Mouse (Mus musculus) right cerebral cortex, postnatal 4 days (tissue): ENCODE measurements around the gene Usp28.
A peak's percentile ranks its signal among the peaks of the same experiment; 100 is the strongest.

Source experiments
- DNase-seq: peaks from one replicate; pipeline ENCODE4 v3.0.0-alpha.2; 2022

Gene Usp28

GRCm38 (mm10) chr9:49024529-49024928, 39.4 kb downstream of the Usp28 start:
- DNase-seq = no peak

GRCm38 (mm10) chr9:49034764-49035163, 49.6 kb downstream of the Usp28 start:
- DNase-seq = no peak

DNA sequence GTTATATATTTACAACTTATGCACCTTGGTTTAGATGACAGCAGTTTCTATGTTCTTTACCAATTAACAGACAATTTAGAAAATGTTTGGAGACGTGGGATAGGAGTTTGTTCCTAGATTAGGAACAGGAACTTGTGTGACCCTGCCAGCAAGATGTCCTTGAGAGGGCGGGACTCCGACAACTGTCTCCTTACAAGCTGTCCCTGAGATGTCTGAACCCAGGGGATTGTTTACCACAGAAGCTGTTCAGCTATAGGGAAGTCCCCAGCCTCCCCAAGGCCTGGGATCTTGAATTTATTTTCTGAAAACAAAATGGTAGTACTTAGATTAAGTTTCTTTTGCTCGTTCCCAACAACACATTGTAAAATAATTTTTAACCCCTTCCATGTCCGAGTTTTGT, 65.7 kb downstream of the Usp28 start:
- DNase-seq = no peak

DNA sequence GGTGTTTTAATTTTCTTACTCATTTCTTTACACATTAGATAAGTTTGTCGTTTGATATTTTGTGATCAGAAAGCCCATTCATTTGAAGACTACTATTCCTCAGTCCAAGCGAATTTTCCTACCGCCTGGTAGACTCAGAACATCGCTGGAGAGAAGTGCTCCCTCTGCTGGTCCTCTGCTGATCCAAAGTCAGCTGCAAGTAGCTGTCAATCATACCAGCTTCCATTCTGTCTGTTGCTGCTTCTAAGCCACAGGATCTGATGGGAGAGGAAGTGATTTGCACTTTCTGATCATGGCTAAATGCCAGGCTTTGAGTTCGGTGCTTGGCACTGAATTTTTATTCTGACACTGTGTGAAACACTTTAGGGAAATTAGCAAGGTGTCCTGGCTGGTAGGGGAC, 66.2 kb downstream of the Usp28 start:
- DNase-seq = peak; percentile 73

- DNase-seq = no peak
Measured at GRCm38 (mm10) chr9:49054028-49054427, 68.9 kb downstream of the Usp28 start.

GRCm38 (mm10) chr9:49055333-49056205, 70.4 kb downstream of the Usp28 start, which contains the start of gene Zw10:
Gene Zw10, plus strand, starts transcription at chr9:49055613.
- peak; percentile 90 for DNase-seq

DNA sequence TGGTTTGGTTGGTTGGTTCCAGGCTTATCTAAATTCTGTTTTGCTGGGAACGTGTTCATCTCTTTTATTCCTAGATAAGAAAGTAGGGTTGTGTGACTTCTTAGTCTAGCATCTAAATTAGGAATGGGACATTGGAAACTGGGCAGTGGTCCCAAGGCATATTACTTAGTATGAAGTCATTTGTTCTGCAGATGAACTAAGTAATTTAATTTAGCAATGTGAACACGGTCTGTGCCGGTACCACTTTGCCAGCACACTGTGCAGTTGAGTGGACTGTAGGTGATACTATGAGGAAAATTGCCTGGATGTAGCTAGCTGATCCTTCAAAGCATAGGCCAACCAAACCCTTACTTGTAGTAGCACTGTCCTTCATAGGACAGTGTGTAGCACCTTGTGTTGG, 91.7 kb downstream of the Usp28 start:
- DNase-seq = no peak

- DNase-seq = no peak
Measured at GRCm38 (mm10) chr9:49081107-49081506, 95.9 kb downstream of the Usp28 start, which contains the start of gene Tmprss5. Gene Tmprss5, plus strand, starts transcription at chr9:49081260.

- peak; percentile 91 for DNase-seq
Measured at GRCm38 (mm10) chr9:49081561-49081960, 96.4 kb downstream of the Usp28 start.

- no peak for DNase-seq
Measured at GRCm38 (mm10) chr9:49087317-49087716, 102.1 kb downstream of the Usp28 start.
